Mouse (Mus musculus) forebrain, embryonic 11.5 days (tissue): ENCODE measurements around the gene Olfr552. TPM values are rescaled to one million over a fixed set of nuclear protein-coding genes. Genes with fewer than 3 reads are reported as not detected.
"Not testable (repeated sequence)": the region's sequence is repeated elsewhere in the genome, so short reads cannot be mapped to it uniquely, and the experiment has no call there.

Source experiments
- ATAC-seq: fragments of 200-750 bp; cut with Nextera tagmentation; replicated peaks from 2 replicates; pipeline ENCODE4 v1.8.0; 2017; ENCODE audit warnings: moderate TSS enrichment; ENCODE audit not compliant: low FRiP score
- DNase-seq: peaks from one replicate; pipeline ENCODE4 v3.0.0-alpha.2; 2017; ENCODE audit warnings: low spot score
- H3K27ac ChIP-seq: fragments of 300-500 bp; sonication (generic); 2 replicates; pipeline ENCODE4 v1.5.1; 2014; ENCODE audit warnings: low read depth, low read length
- H3K27me3 ChIP-seq: fragments of 300-500 bp; sonication (generic); 2 replicates; pipeline ENCODE4 v1.6.1; 2014; ENCODE audit warnings: mild to moderate bottlenecking, low read length, mixed read lengths; ENCODE audit not compliant: control insufficient read depth, insufficient read depth
- H3K36me3 ChIP-seq: fragments of 300-500 bp; sonication (generic); 2 replicates; pipeline ENCODE4 v1.6.1; 2014; ENCODE audit warnings: mild to moderate bottlenecking, low read length, moderate library complexity, mixed read lengths; ENCODE audit not compliant: control insufficient read depth, insufficient read depth
- H3K4me1 ChIP-seq: fragments of 300-500 bp; sonication (generic); replicated peaks from 2 replicates; pipeline ENCODE4 v1.6.1; 2014; ENCODE audit warnings: low read length, mixed read lengths; ENCODE audit not compliant: control insufficient read depth, insufficient read depth
- H3K4me2 ChIP-seq: fragments of 300-500 bp; sonication (generic); 2 replicates; pipeline ENCODE4 v1.6.1; 2014; ENCODE audit warnings: low read depth, mild to moderate bottlenecking, low read length, moderate library complexity, mixed read lengths; ENCODE audit not compliant: severe bottlenecking
- H3K4me3 ChIP-seq: fragments of 300-500 bp; sonication (generic); 2 replicates; pipeline ENCODE4 v1.5.1; 2014; ENCODE audit warnings: low read depth, low read length
- H3K9ac ChIP-seq: fragments of 300-500 bp; sonication (generic); 2 replicates; pipeline ENCODE4 v1.6.1; 2014; ENCODE audit warnings: low read length
- H3K9me3 ChIP-seq: fragments of 300-500 bp; sonication (generic); 2 replicates; pipeline ENCODE4 v1.6.1; 2016; ENCODE audit warnings: low read length, mixed read lengths; ENCODE audit not compliant: control insufficient read depth
- WGBS: fragments of 180-500 bp; shearing (Covaris S2); extraction: QIAGEN DNeasy Blood & Tissue Kit; methylation state at CpG from one replicate; pipeline ENCODE4 v1.1.7; 2014; 5-methylcytosine and 5-hydroxymethylcytosine counted together
- polyA plus RNA-seq: library from polyadenylated mRNA; unstranded; fragments of >200 nt; fragmentation: Nextera tagmentation; extraction: Ambion mirVana; gene quantifications from 2 replicates; pipeline ENCODE4 v1.2.1, GENCODE M21; 2014

The Olfr552 gene
- polyA plus RNA-seq, 1 experiment from 2014 or later = not detected

- no peak within 1 kb of the TSS for H3K4me3 ChIP-seq
- no peak within 1 kb of the TSS for H3K4me2 ChIP-seq
- no peak within 1 kb of the TSS for H3K27ac ChIP-seq
- ATAC-seq (no peak), DNase-seq (no peak)
- no peak within 1 kb of the TSS for H3K9ac ChIP-seq
- H3K9me3 ChIP-seq = no peaks in the 10 kb centered on the region
- no peaks in the 10 kb centered on the region for H3K27me3 ChIP-seq
- no peaks in the 10 kb centered on the region for H3K4me1 ChIP-seq
- H3K36me3 ChIP-seq = no peaks in the 10 kb centered on the region
- WGBS = 94% methylated on average over 3 of the region's 3 CpGs
Observed at GRCm38 (mm10) chr7:102591786-102592185, 5.8 kb upstream of the Olfr552 start, which contains the start of gene Olfr551. Gene Olfr551, minus strand, starts transcription at chr7:102591886.

GRCm38 (mm10) chr7:102618118-102618517 lies 20.5 kb downstream of the Olfr552 start, which contains the start of gene Olfr553:
Gene Olfr553, minus strand, starts transcription at chr7:102618218.
- ATAC-seq (no peak), DNase-seq (no peak)
- Histone ChIP-seq H3K4me2 (no peak within 1 kb of the TSS), H3K27ac (no peak within 1 kb of the TSS), H3K36me3 (no peaks in the 10 kb centered on the region), H3K4me1 (no peaks in the 10 kb centered on the region), H3K9me3 (no peaks in the 10 kb centered on the region), H3K4me3 (no peak within 1 kb of the TSS), H3K9ac (no peak within 1 kb of the TSS), H3K27me3 (no peaks in the 10 kb centered on the region)

GRCm38 (mm10) chr7:102619608-102620007 lies 22.0 kb downstream of the Olfr552 start:
- ATAC-seq = no peak
- no peak for DNase-seq
- Histone ChIP-seq H3K4me1 (no peaks in the 10 kb centered on the region), H3K36me3 (no peaks in the 10 kb centered on the region), H3K9ac (no peak overlapping the region), H3K4me3 (no peak overlapping the region), H3K27ac (no peak overlapping the region), H3K27me3 (no peaks in the 10 kb centered on the region), H3K9me3 (no peaks in the 10 kb centered on the region), H3K4me2 (no peak overlapping the region)
- 86% methylated on average over 5 of the region's 5 CpGs for WGBS

DNA sequence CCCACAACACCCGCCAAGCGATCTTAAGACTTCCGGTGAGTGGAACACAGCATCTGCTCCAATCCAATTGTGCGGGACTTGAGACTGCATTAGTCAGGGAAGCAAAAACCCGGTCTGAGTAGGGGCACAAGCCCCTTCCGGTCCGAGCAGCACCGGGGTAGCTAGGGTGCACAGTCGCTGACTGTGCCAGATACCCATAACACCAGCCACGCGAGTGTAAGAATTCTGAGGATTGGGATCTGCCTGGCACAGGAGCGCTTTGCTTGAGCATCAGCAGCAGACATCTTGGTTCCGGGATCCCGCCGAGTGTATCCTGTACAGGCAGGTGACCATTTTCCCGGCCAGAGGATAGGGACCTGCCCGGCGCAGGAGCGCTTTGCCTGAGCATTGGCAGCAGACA lies 22.8 kb downstream of the Olfr552 start:
- H3K9ac ChIP-seq, H3K4me3 ChIP-seq, H3K27me3 ChIP-seq, H3K4me1 ChIP-seq, DNase-seq, H3K36me3 ChIP-seq, ATAC-seq, H3K9me3 ChIP-seq, H3K4me2 ChIP-seq, H3K27ac ChIP-seq: not testable (repeated sequence)
- WGBS = 88% methylated on average over 18 of the region's 19 CpGs

DNA sequence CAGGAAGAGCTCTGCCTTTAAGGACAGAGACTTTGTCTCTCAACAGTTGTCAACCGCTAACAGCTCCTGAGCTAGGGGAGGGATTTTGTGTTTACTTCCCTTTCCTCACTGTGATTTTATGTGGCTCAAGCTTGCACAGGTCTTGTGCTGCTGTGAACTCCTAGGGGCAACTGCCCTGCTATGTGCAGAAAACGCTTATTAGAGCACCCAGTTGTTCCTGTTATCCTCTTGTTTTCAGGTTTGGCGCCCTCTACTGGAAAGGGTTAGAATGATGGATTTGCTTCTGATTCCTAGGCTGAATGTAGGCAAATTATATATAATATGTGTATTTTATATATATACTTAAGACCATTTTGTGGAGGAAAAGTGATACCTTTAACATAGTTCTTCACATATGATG lies 39.1 kb downstream of the Olfr552 start:
- no peaks in the 10 kb centered on the region for H3K4me1 ChIP-seq
- H3K9ac ChIP-seq = no peak overlapping the region
- no peak overlapping the region for H3K27ac ChIP-seq
- H3K36me3 ChIP-seq = no peaks in the 10 kb centered on the region
- no peak overlapping the region for H3K4me3 ChIP-seq
- no peaks in the 10 kb centered on the region for H3K9me3 ChIP-seq
- no peak for ATAC-seq
- DNase-seq = no peak
- WGBS = 30% methylated on average over 3 of the region's 3 CpGs
- no peaks in the 10 kb centered on the region for H3K27me3 ChIP-seq
- H3K4me2 ChIP-seq = no peak overlapping the region

DNA sequence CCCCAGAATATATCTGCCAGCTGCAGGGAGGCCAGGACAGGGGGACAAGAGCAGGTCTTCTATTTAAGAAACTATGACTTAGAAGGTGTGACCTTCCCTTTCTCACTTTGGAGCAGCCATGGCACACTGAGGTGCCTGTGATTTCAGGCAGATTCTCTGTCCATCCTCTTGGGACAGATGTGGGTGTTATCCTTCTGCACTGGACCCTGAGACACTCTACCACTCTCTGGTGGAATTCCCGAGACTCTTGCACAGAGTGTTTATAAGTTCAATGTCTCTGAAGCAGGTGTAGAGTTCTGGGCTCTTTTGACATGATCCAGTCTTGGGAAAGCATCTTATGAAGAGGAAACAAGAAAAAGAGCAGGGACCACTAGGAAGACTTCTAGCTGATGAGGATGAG lies 40.6 kb downstream of the Olfr552 start, which contains the start of gene Olfr554:
Olfr554 (plus strand) TSS at position 301 of the 400 bp plus-strand sequence.
- Histone ChIP-seq H3K27me3 (no peaks in the 10 kb centered on the region), H3K4me3 (no peak within 1 kb of the TSS), H3K27ac (no peak within 1 kb of the TSS), H3K4me1 (no peaks in the 10 kb centered on the region), H3K36me3 (no peaks in the 10 kb centered on the region), H3K4me2 (no peak within 1 kb of the TSS), H3K9ac (no peak within 1 kb of the TSS), H3K9me3 (no peaks in the 10 kb centered on the region)
- no peak for DNase-seq
- no peak for ATAC-seq
- WGBS = 78% methylated on average over 1 of the region's 1 CpGs

DNA sequence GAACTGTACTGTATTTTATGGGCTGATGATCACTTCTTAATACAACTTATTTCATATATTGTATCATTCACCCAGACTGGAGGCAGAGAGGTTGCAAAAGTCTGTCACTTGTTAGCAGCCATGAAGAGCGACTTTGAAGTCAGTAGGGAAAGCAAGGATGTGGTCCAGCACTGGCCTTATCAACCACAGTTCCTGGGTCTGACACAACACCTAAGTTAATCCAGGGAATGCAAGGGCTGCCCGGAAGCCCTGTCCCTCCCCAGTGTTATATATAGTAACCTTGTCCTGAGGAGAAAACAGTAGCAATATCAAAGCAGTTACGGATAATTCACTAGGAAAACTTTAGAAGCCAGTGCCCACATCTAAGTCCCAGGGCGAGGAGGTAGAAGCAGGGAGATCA lies 47.4 kb downstream of the Olfr552 start:
- WGBS = 81% methylated on average over 3 of the region's 4 CpGs
- not testable (repeated sequence) for DNase-seq

More for the DNA sequence above, 47.4 kb downstream of the Olfr552 start:
- H3K9me3 ChIP-seq, H3K27ac ChIP-seq, H3K27me3 ChIP-seq, ATAC-seq, H3K9ac ChIP-seq, H3K4me2 ChIP-seq, H3K4me1 ChIP-seq, H3K36me3 ChIP-seq, H3K4me3 ChIP-seq: not testable (repeated sequence)

Other genes with a start within 250 kb of the Olfr552 start
- gene Rrm1, start 156.1 kb upstream of the Olfr552 start, polyA plus RNA-seq = 274 and 290 TPM in 2 replicates
- gene Olfr543, start 116.1 kb upstream of the Olfr552 start, polyA plus RNA-seq = 1.0 and 1.5 TPM in 2 replicates
- 0.11 and 0.40 TPM in 2 replicates for gene Olfr544, start 109.5 kb upstream of the Olfr552 start, polyA plus RNA-seq
- 0.09 and 0.12 TPM in 2 replicates for gene Olfr545, start 98.2 kb upstream of the Olfr552 start, polyA plus RNA-seq
- not detected in 2 replicates for gene Olfr547, start 63.0 kb upstream of the Olfr552 start, polyA plus RNA-seq
- gene Olfr548-ps1, start 56.9 kb upstream of the Olfr552 start, polyA plus RNA-seq = not detected in 2 replicates
- not detected in 2 replicates for gene Olfr549, start 47.9 kb upstream of the Olfr552 start, polyA plus RNA-seq
- 0.16 and 0.25 TPM in 2 replicates for gene Trim21, start 32.3 kb upstream of the Olfr552 start, polyA plus RNA-seq
- not detected in 2 replicates for gene Olfr550, start 26.3 kb upstream of the Olfr552 start, polyA plus RNA-seq
- not detected in 2 replicates for gene Olfr551, start 5.9 kb upstream of the Olfr552 start, polyA plus RNA-seq
- not detected in 2 replicates for gene Olfr553, start 20.4 kb downstream of the Olfr552 start, polyA plus RNA-seq
- not detected in 2 replicates for gene Olfr554, start 40.7 kb downstream of the Olfr552 start, polyA plus RNA-seq
- not detected in 2 replicates for gene Olfr555, start 61.1 kb downstream of the Olfr552 start, polyA plus RNA-seq
- not detected in 2 replicates for gene Olfr556, start 67.1 kb downstream of the Olfr552 start, polyA plus RNA-seq
- gene Trim68, start 89.6 kb downstream of the Olfr552 start, polyA plus RNA-seq = 11.0 and 12.0 TPM in 2 replicates
- not detected in 2 replicates for gene Olfr557, start 98.1 kb downstream of the Olfr552 start, polyA plus RNA-seq
- not detected in 2 replicates for gene Olfr558, start 104.4 kb downstream of the Olfr552 start, polyA plus RNA-seq
- not detected in 2 replicates for gene Olfr33, start 121.3 kb downstream of the Olfr552 start, polyA plus RNA-seq
- gene Olfr559, start 129.7 kb downstream of the Olfr552 start, polyA plus RNA-seq = not detected in 2 replicates
- not detected in 2 replicates for gene Olfr560, start 161.6 kb downstream of the Olfr552 start, polyA plus RNA-seq
- gene Olfr78, start 161.7 kb downstream of the Olfr552 start, polyA plus RNA-seq = not detected in 2 replicates
- gene Olfr561, start 173.5 kb downstream of the Olfr552 start, polyA plus RNA-seq = not detected in 2 replicates
- gene Olfr564, start 205.7 kb downstream of the Olfr552 start, polyA plus RNA-seq = not detected in 2 replicates